Mouse (Mus musculus): ENCODE results near the gene Tmprss6.

- TF ChIP-seq POLR2A (IDR thresholded peaks at IDR 0.05; ENCODE audit: insufficient read depth, low read depth, low read length) (no peak), CTCF (IDR thresholded peaks at IDR 0.05) (no peak)
These were observed 40.0 kb upstream of the Tmprss6 start for GRCm38 (mm10) chr15:78508443-78508842.

Data from heart, adult 2 months (tissue).